Mouse (Mus musculus): Measurements from ENCODE around the gene Iqsec1.

DNA sequence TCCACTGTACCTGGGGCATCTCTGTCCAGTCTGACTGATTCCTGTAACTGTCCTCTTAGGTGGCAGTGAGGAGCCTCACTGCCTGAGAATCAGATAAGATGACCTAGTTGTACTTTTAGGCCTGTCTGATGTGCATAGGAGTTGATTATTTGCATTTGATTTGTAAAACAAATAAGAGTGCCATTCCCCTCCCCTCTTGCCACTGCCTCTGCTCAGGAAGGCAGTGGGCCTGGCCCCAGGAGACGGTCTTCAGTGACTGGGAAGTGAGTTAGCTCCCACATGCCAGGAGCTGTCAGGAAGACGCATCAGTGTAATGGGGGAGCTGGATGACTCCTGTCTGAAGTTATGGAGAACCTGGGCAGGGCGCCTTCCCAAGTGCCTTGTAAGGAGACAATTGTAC, 352.9 kb downstream of the Iqsec1 start:
- TF ChIP-seq CTCF (conservative IDR thresholded peaks at IDR 0.05; ENCODE audit: low read length) (no peak), POU5F1 (IDR thresholded peaks at IDR 0.05; ENCODE audit: borderline replicate concordance, low read length) (no peak), NANOG (IDR thresholded peaks at IDR 0.05; ENCODE audit: borderline replicate concordance, low read length) (no peak)
